Mouse (Mus musculus): ENCODE measurements around the gene Acly. TPM values are rescaled to one million over a fixed set of nuclear protein-coding genes. Genes with fewer than 3 reads are reported as not detected.

Acly gene
- polyA plus RNA-seq, 1 experiment from 2014 or later: 159 TPM

GRCm38 (mm10) chr11:100471352-100472196 lies 56.2 kb downstream of the Acly start:
- DNase-seq (ENCODE audit: low spot score) (no peak), ATAC-seq (replicated peaks; ENCODE audit: low FRiP score) (no peak)
- H3K4me3 ChIP-seq (ENCODE audit: low read depth, low read length): peak overlapping the region; percentile 98
- H3K9ac ChIP-seq (ENCODE audit: low read depth, low read length): peak overlapping the region; percentile 96
- H3K9me3 ChIP-seq (ENCODE audit: control insufficient read depth, low read length): no peaks in the 10 kb centered on the region
- H3K27ac ChIP-seq (ENCODE audit: low read depth, low read length): peak overlapping the region; percentile 70
- peaks cover 22% of the 10 kb centered on the region for H3K4me1 ChIP-seq (replicated peaks; ENCODE audit: control insufficient read depth, insufficient read depth, low read length)
- H3K27me3 ChIP-seq (replicated peaks; ENCODE audit: control insufficient read depth, insufficient read depth, low read length): no peaks in the 10 kb centered on the region
- WGBS: 5% methylated on average over 30 of the region's 30 CpGs
- H3K36me3 ChIP-seq (ENCODE audit: control insufficient read depth, insufficient read depth, low read length): peaks cover 4% of the 10 kb centered on the region; the same call in 1 of the 2 replicates
- peak overlapping the region; percentile 75 for H3K4me2 ChIP-seq

- Histone ChIP-seq H3K27me3 (replicated peaks; ENCODE audit: control insufficient read depth, insufficient read depth, low read length) (no peaks in the 10 kb centered on the region), H3K9me3 (ENCODE audit: control insufficient read depth, low read length) (no peaks in the 10 kb centered on the region), H3K4me1 (replicated peaks; ENCODE audit: control insufficient read depth, insufficient read depth, low read length) (peaks cover 25% of the 10 kb centered on the region), H3K27ac (ENCODE audit: low read depth, low read length) (0 out of 2 replicates have a peak overlapping the region, but pooled peaks have one; percentile 3), H3K4me2 (peak overlapping the region; percentile 45), H3K36me3 (ENCODE audit: control insufficient read depth, insufficient read depth, low read length) (peaks cover 15% of the 10 kb centered on the region; the same call in 1 of the 2 replicates), H3K4me3 (ENCODE audit: low read depth, low read length) (no peak overlapping the region), H3K9ac (ENCODE audit: low read depth, low read length) (no peak overlapping the region)
- ATAC-seq (replicated peaks; ENCODE audit: low FRiP score): no peak
- DNase-seq (ENCODE audit: low spot score): no peak
- WGBS: 50% methylated on average over 1 of the region's 1 CpGs
Observed at GRCm38 (mm10) chr11:100465833-100466232, 62.0 kb downstream of the Acly start.

GRCm38 (mm10) chr11:100465229-100465792 lies 62.5 kb downstream of the Acly start:
- Histone ChIP-seq H3K9ac (ENCODE audit: low read depth, low read length) (no peak overlapping the region), H3K36me3 (ENCODE audit: control insufficient read depth, insufficient read depth, low read length) (peaks cover 15% of the 10 kb centered on the region; the same call in 1 of the 2 replicates), H3K27ac (ENCODE audit: low read depth, low read length) (peak overlapping the region; percentile 35; the same call in 1 of the 2 replicates), H3K4me1 (replicated peaks; ENCODE audit: control insufficient read depth, insufficient read depth, low read length) (peaks cover 19% of the 10 kb centered on the region), H3K9me3 (ENCODE audit: control insufficient read depth, low read length) (no peaks in the 10 kb centered on the region), H3K4me3 (ENCODE audit: low read depth, low read length) (no peak overlapping the region), H3K4me2 (peak overlapping the region; percentile 45), H3K27me3 (replicated peaks; ENCODE audit: control insufficient read depth, insufficient read depth, low read length) (no peaks in the 10 kb centered on the region)
- 73% methylated on average over 1 of the region's 1 CpGs for WGBS
- DNase-seq (ENCODE audit: low spot score): no peak
- peak; percentile 79 for ATAC-seq (replicated peaks; ENCODE audit: low FRiP score)

GRCm38 (mm10) chr11:100462699-100463098 lies 65.1 kb downstream of the Acly start:
- Histone ChIP-seq H3K36me3 (ENCODE audit: control insufficient read depth, insufficient read depth, low read length) (peaks cover 15% of the 10 kb centered on the region; the same call in 1 of the 2 replicates), H3K9me3 (ENCODE audit: control insufficient read depth, low read length) (no peaks in the 10 kb centered on the region), H3K4me3 (ENCODE audit: low read depth, low read length) (no peak overlapping the region), H3K4me2 (no peak overlapping the region), H3K27me3 (replicated peaks; ENCODE audit: control insufficient read depth, insufficient read depth, low read length) (no peaks in the 10 kb centered on the region), H3K27ac (ENCODE audit: low read depth, low read length) (no peak overlapping the region), H3K9ac (ENCODE audit: low read depth, low read length) (no peak overlapping the region), H3K4me1 (replicated peaks; ENCODE audit: control insufficient read depth, insufficient read depth, low read length) (peaks cover 15% of the 10 kb centered on the region)
- ATAC-seq (replicated peaks; ENCODE audit: low FRiP score) (no peak), DNase-seq (ENCODE audit: low spot score) (no peak)
- 93% methylated on average over 10 of the region's 10 CpGs for WGBS

GRCm38 (mm10) chr11:100457711-100458110 lies 70.1 kb downstream of the Acly start:
- no peaks in the 10 kb centered on the region for H3K27me3 ChIP-seq (replicated peaks; ENCODE audit: control insufficient read depth, insufficient read depth, low read length)
- DNase-seq (ENCODE audit: low spot score): no peak
- no peak overlapping the region for H3K4me3 ChIP-seq (ENCODE audit: low read depth, low read length)
- no peak overlapping the region for H3K4me2 ChIP-seq
- no peak for ATAC-seq (replicated peaks; ENCODE audit: low FRiP score)
- no peaks in the 10 kb centered on the region for H3K4me1 ChIP-seq (replicated peaks; ENCODE audit: control insufficient read depth, insufficient read depth, low read length)
- no peaks in the 10 kb centered on the region for H3K9me3 ChIP-seq (ENCODE audit: control insufficient read depth, low read length)
- no peak overlapping the region for H3K9ac ChIP-seq (ENCODE audit: low read depth, low read length)
- no peak overlapping the region for H3K27ac ChIP-seq (ENCODE audit: low read depth, low read length)
- peaks cover 4% of the 10 kb centered on the region; the same call in 1 of the 2 replicates for H3K36me3 ChIP-seq (ENCODE audit: control insufficient read depth, insufficient read depth, low read length)
- 91% methylated on average over 5 of the region's 5 CpGs for WGBS

GRCm38 (mm10) chr11:100457247-100457646 lies 70.6 kb downstream of the Acly start:
- no peak for DNase-seq (ENCODE audit: low spot score)
- 77% methylated on average over 4 of the region's 4 CpGs for WGBS

GRCm38 (mm10) chr11:100442625-100443024 lies 85.2 kb downstream of the Acly start:
- ATAC-seq (replicated peaks; ENCODE audit: low FRiP score): no peak
- Histone ChIP-seq H3K4me3 (ENCODE audit: low read depth, low read length) (no peak overlapping the region), H3K36me3 (ENCODE audit: control insufficient read depth, insufficient read depth, low read length) (peaks cover 4% of the 10 kb centered on the region), H3K27me3 (replicated peaks; ENCODE audit: control insufficient read depth, insufficient read depth, low read length) (no peaks in the 10 kb centered on the region), H3K27ac (ENCODE audit: low read depth, low read length) (no peak overlapping the region), H3K9me3 (ENCODE audit: control insufficient read depth, low read length) (no peaks in the 10 kb centered on the region), H3K4me2 (no peak overlapping the region), H3K9ac (ENCODE audit: low read depth, low read length) (no peak overlapping the region), H3K4me1 (replicated peaks; ENCODE audit: control insufficient read depth, insufficient read depth, low read length) (peaks cover 11% of the 10 kb centered on the region)
- DNase-seq (ENCODE audit: low spot score): no peak
- WGBS: 87% methylated on average over 6 of the region's 6 CpGs

More at GRCm38 (mm10) chr11:100457247-100457646, 70.6 kb downstream of the Acly start:
- no peak overlapping the region for H3K4me2 ChIP-seq
- no peak for ATAC-seq (replicated peaks; ENCODE audit: low FRiP score)
- no peak overlapping the region for H3K9ac ChIP-seq (ENCODE audit: low read depth, low read length)
- no peak overlapping the region for H3K27ac ChIP-seq (ENCODE audit: low read depth, low read length)
- no peaks in the 10 kb centered on the region for H3K9me3 ChIP-seq (ENCODE audit: control insufficient read depth, low read length)
- H3K27me3 ChIP-seq (replicated peaks; ENCODE audit: control insufficient read depth, insufficient read depth, low read length): no peaks in the 10 kb centered on the region
- H3K36me3 ChIP-seq (ENCODE audit: control insufficient read depth, insufficient read depth, low read length): peaks cover 4% of the 10 kb centered on the region; the same call in 1 of the 2 replicates
- no peak overlapping the region for H3K4me3 ChIP-seq (ENCODE audit: low read depth, low read length)
- no peaks in the 10 kb centered on the region for H3K4me1 ChIP-seq (replicated peaks; ENCODE audit: control insufficient read depth, insufficient read depth, low read length)

- Histone ChIP-seq H3K9ac (ENCODE audit: low read depth, low read length) (peak within 1 kb of the TSS; percentile 78), H3K36me3 (ENCODE audit: control insufficient read depth, insufficient read depth, low read length) (peaks cover 8% of the 10 kb centered on the region), H3K4me2 (peak within 1 kb of the TSS; percentile 70), H3K27ac (ENCODE audit: low read depth, low read length) (no peak within 1 kb of the TSS), H3K4me3 (ENCODE audit: low read depth, low read length) (peak within 1 kb of the TSS; percentile 68), H3K27me3 (replicated peaks; ENCODE audit: control insufficient read depth, insufficient read depth, low read length) (no peaks in the 10 kb centered on the region), H3K9me3 (ENCODE audit: control insufficient read depth, low read length) (no peaks in the 10 kb centered on the region), H3K4me1 (replicated peaks; ENCODE audit: control insufficient read depth, insufficient read depth, low read length) (peaks cover 11% of the 10 kb centered on the region)
- DNase-seq (ENCODE audit: low spot score) (no peak), ATAC-seq (replicated peaks; ENCODE audit: low FRiP score) (no peak)
- WGBS: 79% methylated on average over 8 of the region's 8 CpGs
Observed at GRCm38 (mm10) chr11:100441797-100442196, 86.0 kb downstream of the Acly start, which contains the start of the genes Nt5c3b and Klhl10. Nt5c3b (minus strand) TSS chr11:100441808. Klhl10 (plus strand) TSS chr11:100441917.
